Mouse (Mus musculus): ENCODE measurements at regions not wholly inside any gene's neighbourhood (a gene's known extent, or its start where the extent isn't known, plus 50 kb on each side); places are given as distances from the start of the nearest gene placed in this dataset.

DNA sequence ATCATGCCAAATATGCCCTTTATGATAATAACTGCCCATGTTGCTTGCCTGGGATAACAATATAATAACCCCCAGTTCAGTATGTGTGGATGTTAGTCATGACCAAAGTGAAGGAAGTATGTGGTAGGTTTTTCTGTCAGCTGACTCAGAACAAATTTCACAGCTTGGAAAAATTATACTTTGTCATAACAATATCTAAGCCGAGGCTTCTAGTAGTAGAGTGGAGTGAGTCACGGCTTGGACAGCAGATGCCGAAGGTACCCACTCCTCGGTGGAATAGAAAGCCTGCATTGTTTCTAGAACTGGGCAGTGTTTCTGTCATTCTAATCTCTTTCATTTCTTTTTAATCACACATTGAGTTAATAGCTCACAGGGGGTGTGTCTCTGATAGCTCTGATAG lies 236.3 kb upstream of the Kcnip4 start:
- Histone ChIP-seq H3K4me1 (replicated peaks) (no peaks in the 10 kb centered on the region), H3K9me3 (no peaks in the 10 kb centered on the region), H3K36me3 (no peaks in the 10 kb centered on the region), H3K9ac (replicated peaks) (no peak overlapping the region), H3K27me3 (no peaks in the 10 kb centered on the region), H3K4me2 (replicated peaks) (no peak overlapping the region), H3K4me3 (replicated peaks) (no peak overlapping the region), H3K27ac (no peak overlapping the region)
- no peak for ATAC-seq
- WGBS, result 76% methylated on average over 4 of the region's 4 CpGs

GRCm38 (mm10) chr5:49755531-49755930 lies 230.8 kb upstream of the Kcnip4 start:
- no peak for ATAC-seq
- H3K9ac ChIP-seq (replicated peaks), result no peak overlapping the region
- WGBS, result 90% methylated on average over 1 of the region's 1 CpGs
- no peaks in the 10 kb centered on the region for H3K27me3 ChIP-seq
- no peak overlapping the region for H3K4me2 ChIP-seq (replicated peaks)
- H3K36me3 ChIP-seq, result no peaks in the 10 kb centered on the region
- no peak overlapping the region for H3K27ac ChIP-seq
- no peaks in the 10 kb centered on the region for H3K9me3 ChIP-seq
- no peaks in the 10 kb centered on the region for H3K4me1 ChIP-seq (replicated peaks)
- H3K4me3 ChIP-seq (replicated peaks), result no peak overlapping the region

GRCm38 (mm10) chr5:49712607-49713006 lies 187.9 kb upstream of the Kcnip4 start:
- no peaks in the 10 kb centered on the region for H3K4me1 ChIP-seq (replicated peaks)
- H3K4me2 ChIP-seq (replicated peaks), result no peak overlapping the region
- H3K27me3 ChIP-seq, result no peaks in the 10 kb centered on the region
- H3K27ac ChIP-seq, result no peak overlapping the region
- no peak overlapping the region for H3K9ac ChIP-seq (replicated peaks)
- no peak for ATAC-seq
- no peak overlapping the region for H3K4me3 ChIP-seq (replicated peaks)
- H3K36me3 ChIP-seq, result no peaks in the 10 kb centered on the region
- H3K9me3 ChIP-seq, result no peaks in the 10 kb centered on the region
- 14% methylated on average over 1 of the region's 1 CpGs for WGBS

GRCm38 (mm10) chr5:49682156-49682555 lies 157.4 kb upstream of the Kcnip4 start:
- Histone ChIP-seq H3K9ac (replicated peaks) (no peak overlapping the region), H3K27me3 (no peaks in the 10 kb centered on the region), H3K4me2 (replicated peaks) (no peak overlapping the region), H3K9me3 (no peaks in the 10 kb centered on the region), H3K4me1 (replicated peaks) (no peaks in the 10 kb centered on the region), H3K4me3 (replicated peaks) (no peak overlapping the region), H3K27ac (no peak overlapping the region), H3K36me3 (no peaks in the 10 kb centered on the region)
- 87% methylated on average over 4 of the region's 4 CpGs for WGBS
- ATAC-seq, result no peak

GRCm38 (mm10) chr5:49681514-49681913 lies 156.8 kb upstream of the Kcnip4 start:
- Histone ChIP-seq H3K9me3 (no peaks in the 10 kb centered on the region), H3K36me3 (no peaks in the 10 kb centered on the region), H3K27me3 (no peaks in the 10 kb centered on the region), H3K9ac (replicated peaks) (no peak overlapping the region), H3K4me1 (replicated peaks) (no peaks in the 10 kb centered on the region), H3K4me2 (replicated peaks) (no peak overlapping the region), H3K27ac (no peak overlapping the region), H3K4me3 (replicated peaks) (no peak overlapping the region)
- no peak for ATAC-seq
- 70% methylated on average over 2 of the region's 2 CpGs for WGBS

DNA sequence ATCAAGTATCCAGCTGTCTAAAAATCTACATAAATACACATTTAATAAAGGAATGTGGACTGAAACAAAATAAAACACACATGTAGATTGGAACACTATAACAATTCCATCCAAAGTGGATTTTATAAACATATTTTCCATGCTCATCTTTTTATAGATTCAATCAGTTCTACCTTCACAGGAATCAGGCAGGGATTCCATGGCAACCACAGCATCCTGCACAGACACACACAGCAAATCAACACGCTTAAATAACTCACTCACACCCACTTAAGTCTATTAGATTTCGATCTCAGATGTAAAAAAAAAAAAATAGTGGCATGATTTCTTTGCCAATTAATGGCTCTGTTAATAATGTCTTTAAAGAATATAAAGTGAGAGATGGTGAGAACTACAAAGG lies 151.2 kb upstream of the Kcnip4 start:
- no peaks in the 10 kb centered on the region for H3K9me3 ChIP-seq
- H3K4me3 ChIP-seq (replicated peaks), result no peak overlapping the region
- no peaks in the 10 kb centered on the region for H3K36me3 ChIP-seq
- H3K4me1 ChIP-seq (replicated peaks), result no peaks in the 10 kb centered on the region
- H3K27me3 ChIP-seq, result no peaks in the 10 kb centered on the region
- H3K4me2 ChIP-seq (replicated peaks), result no peak overlapping the region
- WGBS, result 68% methylated on average over 2 of the region's 2 CpGs
- H3K9ac ChIP-seq (replicated peaks), result no peak overlapping the region
- no peak overlapping the region for H3K27ac ChIP-seq
- ATAC-seq, result no peak

DNA sequence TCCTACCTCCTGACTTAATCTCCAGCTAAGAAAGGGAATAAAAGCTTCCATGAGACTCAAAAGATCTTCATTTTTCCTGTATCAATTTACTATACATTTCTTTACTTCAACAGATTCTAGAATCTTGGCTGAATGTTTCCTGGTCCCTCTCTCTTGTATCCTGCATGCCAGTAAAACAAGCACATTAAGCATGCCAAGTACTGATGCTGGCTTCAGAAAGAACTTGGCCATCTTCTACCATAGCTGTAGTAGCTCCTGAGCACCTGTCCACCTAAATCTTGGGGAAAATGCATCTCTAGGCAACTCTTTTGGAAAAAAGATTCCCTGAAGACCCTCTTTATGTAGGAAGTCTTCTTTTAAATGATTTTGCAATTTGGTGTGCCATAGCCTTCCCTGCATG lies 140.5 kb upstream of the Kcnip4 start:
- Histone ChIP-seq H3K4me3 (replicated peaks) (no peak overlapping the region), H3K4me1 (replicated peaks) (no peaks in the 10 kb centered on the region), H3K4me2 (replicated peaks) (no peak overlapping the region), H3K27me3 (no peaks in the 10 kb centered on the region), H3K9ac (replicated peaks) (no peak overlapping the region), H3K27ac (no peak overlapping the region), H3K36me3 (no peaks in the 10 kb centered on the region), H3K9me3 (no peaks in the 10 kb centered on the region)
- ATAC-seq, result no peak

DNA sequence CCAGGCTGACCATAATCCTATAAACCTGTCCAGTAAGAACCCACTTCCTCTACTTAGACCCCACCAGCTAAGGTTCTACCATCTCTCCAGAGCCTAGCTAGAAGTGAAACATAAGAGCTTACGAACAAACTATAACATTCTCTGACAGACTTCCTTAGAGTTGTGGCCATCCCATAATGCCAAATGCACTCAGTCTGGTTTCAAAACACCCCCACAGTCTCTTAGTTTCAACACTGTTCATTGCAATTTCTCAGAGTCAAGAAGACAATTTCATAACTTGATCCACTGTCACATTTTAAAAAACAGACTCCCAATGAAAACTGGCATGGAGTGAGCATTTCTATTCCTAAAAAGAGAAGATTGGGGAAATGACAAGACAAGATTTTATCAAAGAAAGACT lies 139.2 kb upstream of the Kcnip4 start:
- Histone ChIP-seq H3K27ac (no peak overlapping the region), H3K4me2 (replicated peaks) (no peak overlapping the region), H3K4me3 (replicated peaks) (no peak overlapping the region), H3K9ac (replicated peaks) (no peak overlapping the region), H3K9me3 (no peaks in the 10 kb centered on the region), H3K27me3 (no peaks in the 10 kb centered on the region), H3K4me1 (replicated peaks) (no peaks in the 10 kb centered on the region), H3K36me3 (no peaks in the 10 kb centered on the region)
- ATAC-seq, result no peak
- 94% methylated on average over 1 of the region's 1 CpGs for WGBS

- H3K9ac ChIP-seq (replicated peaks), result no peak overlapping the region
- 65% methylated on average over 3 of the region's 3 CpGs for WGBS
- H3K9me3 ChIP-seq, result no peaks in the 10 kb centered on the region
- H3K4me1 ChIP-seq (replicated peaks), result no peaks in the 10 kb centered on the region
- no peaks in the 10 kb centered on the region for H3K36me3 ChIP-seq
- H3K4me2 ChIP-seq (replicated peaks), result no peak overlapping the region
- H3K27me3 ChIP-seq, result no peaks in the 10 kb centered on the region
- no peak overlapping the region for H3K27ac ChIP-seq
- ATAC-seq, result no peak
- no peak overlapping the region for H3K4me3 ChIP-seq (replicated peaks)
Measured at GRCm38 (mm10) chr5:49662096-49662495, 137.4 kb upstream of the Kcnip4 start.

DNA sequence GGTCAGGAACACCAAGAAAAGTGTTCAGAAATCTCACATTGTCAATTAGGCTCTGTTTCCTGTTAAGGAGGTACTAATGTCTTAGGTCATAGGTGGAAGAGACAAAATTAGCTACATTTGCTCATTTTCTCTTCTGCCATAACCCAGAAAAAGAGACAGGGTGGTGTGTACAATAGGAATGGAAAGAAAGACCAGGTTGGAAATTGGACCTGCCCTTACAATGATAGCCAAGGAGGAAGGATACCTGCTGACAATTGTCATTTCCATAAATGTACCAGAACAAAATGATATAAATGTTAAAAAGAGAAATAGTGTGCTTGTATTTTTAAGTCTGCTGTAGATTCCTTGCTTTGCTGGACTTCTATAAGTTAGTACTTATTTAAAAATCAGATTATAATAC lies 135.9 kb upstream of the Kcnip4 start:
- Histone ChIP-seq H3K4me3 (replicated peaks) (no peak overlapping the region), H3K9ac (replicated peaks) (no peak overlapping the region), H3K4me2 (replicated peaks) (no peak overlapping the region), H3K36me3 (no peaks in the 10 kb centered on the region), H3K27ac (no peak overlapping the region), H3K27me3 (no peaks in the 10 kb centered on the region), H3K4me1 (replicated peaks) (no peaks in the 10 kb centered on the region), H3K9me3 (no peaks in the 10 kb centered on the region)
- ATAC-seq, result no peak

DNA sequence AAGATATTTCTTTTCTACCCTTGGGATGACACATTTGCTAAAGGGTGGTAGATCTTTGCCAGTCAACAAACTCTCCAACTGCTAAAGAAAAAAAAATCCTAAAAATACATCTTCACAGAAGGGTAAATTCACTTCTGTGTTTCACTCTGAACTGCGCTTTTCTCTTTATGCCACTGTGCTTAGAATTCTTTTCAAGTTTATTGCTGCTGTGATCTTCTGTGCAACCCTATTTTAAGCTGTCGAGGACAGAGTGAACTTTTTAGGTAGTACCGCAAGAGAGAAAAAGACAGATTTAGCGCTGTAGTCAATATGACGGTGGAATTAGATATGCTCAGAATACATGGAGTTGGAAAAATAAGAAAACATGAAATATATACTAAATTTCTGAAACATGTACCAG lies 126.2 kb upstream of the Kcnip4 start:
- Histone ChIP-seq H3K27me3 (no peaks in the 10 kb centered on the region), H3K4me3 (replicated peaks) (no peak overlapping the region), H3K9ac (replicated peaks) (no peak overlapping the region), H3K4me1 (replicated peaks) (no peaks in the 10 kb centered on the region), H3K36me3 (no peaks in the 10 kb centered on the region), H3K9me3 (no peaks in the 10 kb centered on the region), H3K27ac (no peak overlapping the region), H3K4me2 (replicated peaks) (no peak overlapping the region)
- WGBS, result 93% methylated on average over 5 of the region's 5 CpGs
- ATAC-seq, result no peak

DNA sequence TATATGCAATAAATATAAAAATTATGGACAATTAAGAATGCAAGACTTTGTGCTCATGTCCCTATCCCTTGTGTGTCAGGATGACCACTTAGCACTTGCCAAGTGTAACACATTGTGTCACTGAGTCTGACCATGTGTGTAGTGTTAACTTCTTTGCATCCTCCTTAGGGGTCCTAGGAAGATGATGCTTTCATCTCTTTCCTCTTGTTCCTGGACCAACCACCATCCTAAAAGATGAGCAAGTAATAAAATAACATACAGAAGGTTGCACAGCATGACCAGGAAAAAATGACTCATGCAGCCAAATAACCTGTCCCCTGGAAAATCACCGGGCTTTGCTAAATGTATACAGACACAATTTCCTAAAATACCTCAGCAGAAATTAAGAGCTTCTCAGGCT lies 121.1 kb upstream of the Kcnip4 start:
- H3K4me1 ChIP-seq (replicated peaks), result peaks cover 4% of the 10 kb centered on the region; the same call in 1 of the 2 replicates
- H3K4me2 ChIP-seq (replicated peaks), result no peak overlapping the region
- H3K9ac ChIP-seq (replicated peaks), result no peak overlapping the region
- H3K27me3 ChIP-seq, result no peaks in the 10 kb centered on the region
- ATAC-seq, result no peak
- H3K27ac ChIP-seq, result no peak overlapping the region
- 98% methylated on average over 1 of the region's 1 CpGs for WGBS
- H3K4me3 ChIP-seq (replicated peaks), result no peak overlapping the region
- no peaks in the 10 kb centered on the region for H3K36me3 ChIP-seq
- no peaks in the 10 kb centered on the region for H3K9me3 ChIP-seq

DNA sequence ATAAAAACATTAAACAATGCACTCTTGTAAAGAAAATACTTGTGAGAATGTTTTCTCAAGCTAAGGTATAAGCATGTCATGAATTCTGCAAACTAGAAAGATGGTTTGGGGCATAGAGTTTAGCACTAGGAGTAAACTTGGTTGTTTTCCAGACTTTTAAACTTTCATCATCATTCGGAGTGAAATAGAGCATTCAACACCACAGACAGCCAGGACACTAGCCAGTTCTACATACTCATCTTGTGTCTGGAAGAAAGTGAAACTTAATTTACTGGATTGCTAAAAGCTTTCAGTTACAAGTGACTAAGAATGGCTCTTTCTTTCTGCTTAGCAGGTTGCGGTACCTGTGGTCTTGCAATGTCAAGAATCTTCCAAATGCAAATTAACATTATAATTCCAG lies 119.9 kb upstream of the Kcnip4 start:
- no peak for ATAC-seq
- no peaks in the 10 kb centered on the region for H3K9me3 ChIP-seq
- H3K4me3 ChIP-seq (replicated peaks), result no peak overlapping the region
- H3K27me3 ChIP-seq, result no peaks in the 10 kb centered on the region
- no peak overlapping the region for H3K4me2 ChIP-seq (replicated peaks)
- H3K4me1 ChIP-seq (replicated peaks), result peaks cover 4% of the 10 kb centered on the region; the same call in 1 of the 2 replicates
- no peaks in the 10 kb centered on the region for H3K36me3 ChIP-seq
- no peak overlapping the region for H3K9ac ChIP-seq (replicated peaks)
- no peak overlapping the region for H3K27ac ChIP-seq
- 87% methylated on average over 2 of the region's 2 CpGs for WGBS
